Mouse (Mus musculus): Measurements from ENCODE around the gene Ivns1abp. TPM values are rescaled to one million over a fixed set of nuclear protein-coding genes. Genes with fewer than 3 reads are reported as not detected.
"Not testable (repeated sequence)": the region's sequence is repeated elsewhere in the genome, so short reads cannot be mapped to it uniquely, and the experiment has no call there.

The Ivns1abp gene
- total RNA-seq, 2 experiments from 2014 or later = 774 to 837 TPM

- intact Hi-C loops (cut with DNase I) = loop anchor here (5.0 kb wide), 3 partner anchors 89 to 164 kb away; no protein-coding TSS in a partner anchor
Measured at GRCm38 (mm10) chr1:151341321-151342044, 2.8 kb upstream of the Ivns1abp start.

GRCm38 (mm10) chr1:151342311-151342710, 2.0 kb upstream of the Ivns1abp start:
- intact Hi-C loops (cut with DNase I) = loop anchor here (5.0 kb wide), 3 partner anchors 90 to 165 kb away; no protein-coding TSS in a partner anchor
- no peak for DNase-seq

More at GRCm38 (mm10) chr1:151341321-151342044, 2.8 kb upstream of the Ivns1abp start:
- no peak for DNase-seq

GRCm38 (mm10) chr1:151342968-151343367, 1.3 kb upstream of the Ivns1abp start:
- intact Hi-C loops (cut with DNase I) = loop anchor here (5.0 kb wide), 3 partner anchors 91 to 166 kb away; no protein-coding TSS in a partner anchor
- peak; percentile 44 to 51 for DNase-seq

GRCm38 (mm10) chr1:151343571-151344282, 550 bp upstream of the Ivns1abp start:
- intact Hi-C loops (cut with DNase I) = loop anchor here (2.0 to 5.0 kb wide), 5 partner anchors 57 to 265 kb away; no protein-coding TSS in a partner anchor
- peak in 1 of 2 experiments; percentile 53 for DNase-seq

- intact Hi-C loops (cut with DNase I) = loop anchor here (2.0 kb wide), 2 partner anchors 58 to 266 kb away; no protein-coding TSS in a partner anchor
- peak; percentile 97 to 98 for DNase-seq
Measured at GRCm38 (mm10) chr1:151345109-151345862, 1.0 kb downstream of the Ivns1abp start.

GRCm38 (mm10) chr1:151345863-151346195, 1.6 kb downstream of the Ivns1abp start:
- intact Hi-C loops (cut with DNase I) = loop anchor here (2.0 kb wide), 2 partner anchors 59 to 267 kb away; no protein-coding TSS in a partner anchor
- no peak for DNase-seq

GRCm38 (mm10) chr1:151346681-151347127, 2.4 kb downstream of the Ivns1abp start:
- DNase-seq = no peak
- intact Hi-C loops (cut with DNase I) = no loop called here

GRCm38 (mm10) chr1:151348293-151348692, 4.0 kb downstream of the Ivns1abp start:
- intact Hi-C loops (cut with DNase I); DNase-seq: not testable (repeated sequence)

- intact Hi-C loops (cut with DNase I) = loop anchor here (2.0 kb wide), 2 partner anchors 274 to 318 kb away; no protein-coding TSS in a partner anchor
- DNase-seq = no peak
Measured at GRCm38 (mm10) chr1:151352911-151353310, 8.6 kb downstream of the Ivns1abp start.

- intact Hi-C loops (cut with DNase I) = no loop called here
- DNase-seq = no peak
Measured at GRCm38 (mm10) chr1:151355994-151356393, 11.7 kb downstream of the Ivns1abp start.

- intact Hi-C loops (cut with DNase I) = no loop called here
- DNase-seq = no peak
Measured at GRCm38 (mm10) chr1:151359374-151359773, 15.1 kb downstream of the Ivns1abp start.

GRCm38 (mm10) chr1:151366944-151367605, 22.8 kb downstream of the Ivns1abp start:
- intact Hi-C loops (cut with DNase I) = no loop called here
- no peak for DNase-seq

- intact Hi-C loops (cut with DNase I) = no loop called here
- DNase-seq = no peak
Measured at GRCm38 (mm10) chr1:151367721-151368324, 23.5 kb downstream of the Ivns1abp start.

- DNase-seq = no peak
- intact Hi-C loops (cut with DNase I) = no loop called here
Measured at GRCm38 (mm10) chr1:151368444-151368843, 24.2 kb downstream of the Ivns1abp start.

GRCm38 (mm10) chr1:151370573-151370972, 26.3 kb downstream of the Ivns1abp start:
- intact Hi-C loops (cut with DNase I) = no loop called here
- DNase-seq = no peak

GRCm38 (mm10) chr1:151371543-151371942, 27.3 kb downstream of the Ivns1abp start:
- intact Hi-C loops (cut with DNase I) = no loop called here
- no peak for DNase-seq

- intact Hi-C loops (cut with DNase I) = no loop called here
- DNase-seq = no peak
Measured at GRCm38 (mm10) chr1:151372823-151373222, 28.5 kb downstream of the Ivns1abp start.

GRCm38 (mm10) chr1:151377353-151377752, 33.1 kb downstream of the Ivns1abp start:
- intact Hi-C loops (cut with DNase I) = no loop called here
- no peak for DNase-seq

GRCm38 (mm10) chr1:151390029-151390428, 45.8 kb downstream of the Ivns1abp start:
- intact Hi-C loops (cut with DNase I) = loop anchor here (2.0 kb wide), 1 partner anchor 355 kb away; no protein-coding TSS in a partner anchor
- DNase-seq = peak in 1 of 2 experiments; percentile 25

Measured in heart, postnatal 36 days (tissue).